Mouse (Mus musculus) hindbrain, embryonic 12.5 days (tissue): Measurements from ENCODE around the gene Pde4b. TPM values are rescaled to one million over a fixed set of nuclear protein-coding genes. Genes with fewer than 3 reads are reported as not detected.
"Not testable (repeated sequence)": the region's sequence is repeated elsewhere in the genome, so short reads cannot be mapped to it uniquely, and the experiment has no call there.

ENCODE experiments used
- ATAC-seq: fragments of 200-750 bp; cut with Nextera tagmentation; 2 replicates; pipeline ENCODE4 v1.8.0; 2017; ENCODE audit warnings: moderate TSS enrichment; ENCODE audit not compliant: low FRiP score
- H3K27ac ChIP-seq: fragments of 300-500 bp; sonication (generic); 2 replicates; pipeline ENCODE4 v1.5.1; 2016; ENCODE audit warnings: mild to moderate bottlenecking
- H3K27me3 ChIP-seq: fragments of 300-500 bp; sonication (generic); 2 replicates; pipeline ENCODE4 v1.6.1; 2016; ENCODE audit warnings: mild to moderate bottlenecking
- H3K36me3 ChIP-seq: fragments of 300-500 bp; sonication (generic); 2 replicates; pipeline ENCODE4 v1.6.1; 2016; ENCODE audit warnings: mild to moderate bottlenecking
- H3K4me1 ChIP-seq: fragments of 300-500 bp; sonication (generic); 2 replicates; pipeline ENCODE4 v1.6.1; 2016
- H3K4me2 ChIP-seq: fragments of 300-500 bp; sonication (generic); replicated peaks from 2 replicates; pipeline ENCODE4 v1.6.1; 2016; ENCODE audit warnings: mild to moderate bottlenecking
- H3K4me3 ChIP-seq: fragments of 300-500 bp; sonication (generic); 2 replicates; pipeline ENCODE4 v1.5.1; 2016; ENCODE audit warnings: mild to moderate bottlenecking
- H3K9ac ChIP-seq: fragments of 300-500 bp; sonication (generic); 2 replicates; pipeline ENCODE4 v1.6.1; 2016; ENCODE audit warnings: mild to moderate bottlenecking, moderate library complexity
- H3K9me3 ChIP-seq: fragments of 300-500 bp; sonication (generic); replicated peaks from 2 replicates; pipeline ENCODE4 v1.6.1; 2016; ENCODE audit warnings: mild to moderate bottlenecking
- WGBS: fragments of 180-500 bp; shearing (Covaris S2); methylation state at CpG from one replicate; pipeline ENCODE4 v1.1.7; 2016; 5-methylcytosine and 5-hydroxymethylcytosine counted together
- polyA plus RNA-seq: library from polyadenylated mRNA; unstranded; fragments of >200 nt; fragmentation: Nextera tagmentation; extraction: Ambion mirVana; gene quantifications from 2 replicates; pipeline ENCODE4 v1.2.1, GENCODE M21; 2016

The Pde4b gene
- polyA plus RNA-seq: 12.5 and 13.6 TPM in 2 replicates

DNA sequence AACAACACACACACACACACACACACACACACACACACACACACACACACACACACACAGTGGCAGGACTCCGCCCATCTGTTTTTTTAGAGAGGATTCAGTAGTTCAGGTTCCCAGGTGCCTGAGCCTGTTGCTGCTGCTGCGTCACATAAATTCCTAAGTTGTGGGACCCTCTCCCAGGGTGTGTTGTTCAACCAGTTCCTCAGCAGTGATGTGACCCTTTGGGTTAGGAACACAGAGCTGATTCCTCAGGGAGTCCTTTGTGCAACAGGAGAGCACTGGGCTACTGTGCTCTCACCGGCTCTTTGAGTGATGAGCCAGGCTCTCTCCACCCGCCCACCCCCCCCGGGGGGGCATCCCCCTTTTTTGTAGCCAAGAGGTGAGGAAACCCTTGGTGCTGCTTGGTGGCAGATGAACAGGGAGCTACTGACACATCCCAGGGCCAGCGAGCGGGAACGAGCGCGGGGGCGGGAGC, at the start of gene Pde4b:
Gene Pde4b, plus strand, starts transcription at position 453 of the 475 bp plus-strand sequence.
- no peaks in the 10 kb centered on the region for H3K9me3 ChIP-seq
- WGBS: 7% methylated on average over 11 of the region's 11 CpGs
- H3K4me2 ChIP-seq: peak within 1 kb of the TSS; percentile 99
- ATAC-seq: peak; percentile 75
- H3K27ac ChIP-seq: no peak within 1 kb of the TSS
- peak within 1 kb of the TSS; percentile 67 for H3K9ac ChIP-seq
- H3K4me1 ChIP-seq: peaks cover 11% of the 10 kb centered on the region; the same call in 1 of the 2 replicates
- H3K27me3 ChIP-seq: peaks cover 41% of the 10 kb centered on the region
- no peaks in the 10 kb centered on the region for H3K36me3 ChIP-seq
- H3K4me3 ChIP-seq: peak within 1 kb of the TSS; percentile 62

DNA sequence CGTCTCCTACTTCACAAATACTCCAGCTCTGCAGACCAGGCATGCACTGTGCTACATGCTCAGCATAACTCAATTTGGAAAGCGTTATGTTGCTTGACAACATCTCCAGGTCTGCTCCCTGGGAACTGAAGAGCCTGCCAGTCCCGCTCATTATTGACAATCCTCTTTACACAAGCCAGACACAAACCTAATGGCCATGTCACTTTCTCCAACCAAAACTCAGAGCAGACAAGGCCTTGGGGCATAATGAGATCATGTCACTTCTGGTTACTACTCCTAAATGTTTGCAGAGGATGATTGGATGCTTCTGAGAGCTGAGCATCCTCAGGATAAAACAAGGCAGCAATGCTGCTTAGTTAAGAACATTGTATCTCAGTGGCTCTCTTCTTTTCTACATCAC, 47.2 kb upstream of the Pde4b start:
- H3K27ac ChIP-seq: no peak overlapping the region
- H3K27me3 ChIP-seq: no peaks in the 10 kb centered on the region
- no peak overlapping the region for H3K4me3 ChIP-seq
- no peaks in the 10 kb centered on the region for H3K36me3 ChIP-seq
- no peak for ATAC-seq
- H3K9ac ChIP-seq: no peak overlapping the region
- 79% methylated on average over 3 of the region's 3 CpGs for WGBS
- no peaks in the 10 kb centered on the region for H3K4me1 ChIP-seq
- no peak overlapping the region for H3K4me2 ChIP-seq
- H3K9me3 ChIP-seq: no peaks in the 10 kb centered on the region

DNA sequence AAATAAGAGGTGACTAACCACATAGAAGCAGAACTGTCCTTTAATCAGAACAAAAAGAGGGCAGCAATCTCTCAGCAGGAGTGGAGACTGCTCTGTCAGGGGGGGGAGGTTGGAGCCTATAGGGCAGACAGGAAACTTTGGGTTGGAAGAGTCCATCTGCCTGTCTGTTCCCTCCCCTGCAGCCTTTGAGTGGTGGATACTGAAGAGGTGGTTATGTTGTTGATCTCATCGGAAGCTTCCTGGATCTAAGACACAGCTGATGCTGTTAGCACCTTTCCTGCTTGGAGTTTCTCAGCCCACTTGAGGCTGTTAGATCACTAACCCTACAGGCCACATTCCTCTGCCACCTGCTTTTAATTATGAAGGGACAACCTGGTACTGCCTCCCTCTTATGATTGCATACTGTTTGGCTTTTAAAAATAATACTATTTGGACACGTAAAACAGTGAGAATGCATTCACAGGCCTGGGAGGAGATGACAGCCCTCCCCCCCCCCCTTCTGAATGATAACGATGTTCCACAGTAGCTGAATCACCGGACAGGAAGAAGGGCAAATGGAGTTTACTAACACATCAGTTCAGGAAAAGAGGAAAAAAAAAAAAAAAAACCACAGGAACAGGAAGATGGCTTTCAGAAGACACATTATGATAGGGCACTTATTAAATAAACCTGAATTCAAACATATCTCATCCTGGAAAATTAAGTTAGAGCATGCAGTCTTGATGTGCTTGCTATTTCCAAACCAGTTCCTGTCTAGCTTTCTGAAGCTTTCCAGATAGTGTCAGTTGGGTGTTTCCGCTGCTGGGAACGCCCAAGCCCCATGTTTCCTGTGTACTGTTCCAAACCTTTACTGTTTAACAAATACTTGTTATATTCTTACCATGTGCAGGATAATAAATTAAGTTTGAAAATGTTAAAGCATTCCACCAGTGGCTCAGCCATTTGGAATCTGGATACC, 41.9 kb upstream of the Pde4b start:
- no peaks in the 10 kb centered on the region for H3K36me3 ChIP-seq
- no peaks in the 10 kb centered on the region for H3K4me1 ChIP-seq
- no peaks in the 10 kb centered on the region for H3K9me3 ChIP-seq
- H3K4me2 ChIP-seq: no peak overlapping the region
- no peaks in the 10 kb centered on the region for H3K27me3 ChIP-seq
- H3K27ac ChIP-seq: no peak overlapping the region
- no peak for ATAC-seq
- WGBS: 73% methylated on average over 6 of the region's 6 CpGs
- no peak overlapping the region for H3K9ac ChIP-seq
- no peak overlapping the region for H3K4me3 ChIP-seq

DNA sequence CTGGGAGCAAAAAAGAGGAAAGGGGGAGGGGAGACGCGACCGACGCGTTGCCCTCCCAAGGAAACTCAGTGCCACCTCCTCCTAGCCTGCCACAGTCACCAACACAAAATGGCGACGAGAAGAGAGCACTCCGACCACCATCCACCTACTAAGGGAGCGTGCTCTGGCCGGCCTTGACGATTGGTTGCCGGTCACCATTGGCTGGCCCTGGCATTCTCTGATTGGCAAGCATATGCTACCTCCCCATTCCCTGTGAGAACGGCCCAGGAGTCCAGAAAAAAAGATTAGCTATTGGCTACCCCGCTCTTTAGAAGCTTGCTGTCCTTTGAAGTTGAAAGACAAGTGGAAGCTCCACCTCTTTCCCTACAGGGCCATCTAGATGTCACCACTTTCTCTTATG, 38.0 kb upstream of the Pde4b start:
- H3K4me2 ChIP-seq, H3K9ac ChIP-seq, H3K9me3 ChIP-seq, H3K27ac ChIP-seq, H3K4me3 ChIP-seq, ATAC-seq, H3K4me1 ChIP-seq, H3K27me3 ChIP-seq, H3K36me3 ChIP-seq: not testable (repeated sequence)
- WGBS: 93% methylated on average over 14 of the region's 14 CpGs

DNA sequence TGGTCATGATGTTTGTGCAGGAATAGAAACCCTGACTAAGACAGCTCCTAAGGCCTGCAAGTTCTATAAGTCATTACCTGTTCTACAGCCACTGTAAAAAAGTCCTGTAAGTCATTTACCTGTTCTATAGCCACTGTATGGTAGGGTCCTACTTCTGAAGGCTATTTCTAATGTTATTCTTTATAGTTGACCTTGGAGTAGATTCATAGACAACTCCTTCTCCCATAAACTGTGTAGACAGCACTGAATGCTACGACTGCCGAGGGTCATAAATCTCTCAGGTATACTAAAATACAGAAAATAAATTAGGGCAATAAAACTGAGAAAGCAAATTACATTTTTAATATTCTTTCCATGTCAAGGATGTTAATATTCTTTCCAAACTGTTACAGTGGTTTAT, 26.0 kb upstream of the Pde4b start:
- Histone ChIP-seq H3K4me2 (no peak overlapping the region), H3K9ac (no peak overlapping the region), H3K27ac (no peak overlapping the region), H3K4me3 (no peak overlapping the region), H3K27me3 (no peaks in the 10 kb centered on the region), H3K9me3 (no peaks in the 10 kb centered on the region), H3K36me3 (no peaks in the 10 kb centered on the region), H3K4me1 (no peaks in the 10 kb centered on the region)
- WGBS: 94% methylated on average over 2 of the region's 2 CpGs
- no peak for ATAC-seq

DNA sequence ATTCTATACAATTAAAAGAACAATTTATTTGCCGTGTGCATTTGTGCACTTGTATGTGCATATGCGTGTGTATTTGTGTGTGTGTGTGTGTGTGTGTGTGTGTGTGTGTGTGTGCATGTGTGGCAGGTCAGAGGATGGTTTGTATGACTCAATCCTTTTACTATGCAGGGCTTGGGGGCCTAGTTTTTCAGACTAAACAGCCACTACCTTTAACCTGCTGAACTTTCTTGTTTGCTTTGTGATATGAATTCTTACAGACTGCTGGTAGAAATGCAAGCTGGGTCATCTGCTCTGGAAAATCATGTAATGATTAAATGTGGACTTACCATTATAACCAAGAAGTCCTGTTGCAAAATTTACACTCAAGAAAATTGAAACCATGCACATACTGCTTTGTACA, 18.0 kb upstream of the Pde4b start:
- Histone ChIP-seq H3K4me1 (no peaks in the 10 kb centered on the region), H3K4me2 (no peak overlapping the region), H3K36me3 (no peaks in the 10 kb centered on the region), H3K4me3 (no peak overlapping the region), H3K9me3 (no peaks in the 10 kb centered on the region), H3K9ac (no peak overlapping the region), H3K27me3 (no peaks in the 10 kb centered on the region), H3K27ac (no peak overlapping the region)
- 82% methylated on average over 2 of the region's 2 CpGs for WGBS
- no peak for ATAC-seq

DNA sequence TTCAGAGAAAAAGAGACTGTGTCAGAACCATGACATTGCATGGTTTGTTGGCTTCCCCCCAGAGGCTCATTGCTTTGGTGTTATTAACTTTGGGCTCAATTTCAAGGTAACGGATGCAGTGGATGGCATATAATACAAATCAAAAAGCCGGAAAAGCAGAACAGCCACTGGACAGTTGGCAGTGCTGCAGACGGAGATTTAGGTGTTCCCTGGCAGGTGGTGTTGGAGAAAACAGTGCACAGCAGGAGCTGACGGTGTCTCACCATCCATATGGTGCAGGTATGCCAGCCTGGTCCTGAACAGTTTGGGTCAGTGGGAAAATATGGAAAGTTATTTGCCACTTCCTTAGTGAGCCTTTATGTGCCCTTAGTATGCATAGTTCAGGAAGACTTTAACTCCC, 1.0 kb upstream of the Pde4b start:
- no peak overlapping the region for H3K27ac ChIP-seq
- no peak for ATAC-seq
- H3K4me1 ChIP-seq: peaks cover 11% of the 10 kb centered on the region; the same call in 1 of the 2 replicates
- no peaks in the 10 kb centered on the region for H3K9me3 ChIP-seq
- no peaks in the 10 kb centered on the region for H3K36me3 ChIP-seq
- no peak overlapping the region for H3K4me3 ChIP-seq
- no peak overlapping the region for H3K9ac ChIP-seq
- peaks cover 41% of the 10 kb centered on the region for H3K27me3 ChIP-seq
- H3K4me2 ChIP-seq: no peak overlapping the region
- 80% methylated on average over 4 of the region's 4 CpGs for WGBS

DNA sequence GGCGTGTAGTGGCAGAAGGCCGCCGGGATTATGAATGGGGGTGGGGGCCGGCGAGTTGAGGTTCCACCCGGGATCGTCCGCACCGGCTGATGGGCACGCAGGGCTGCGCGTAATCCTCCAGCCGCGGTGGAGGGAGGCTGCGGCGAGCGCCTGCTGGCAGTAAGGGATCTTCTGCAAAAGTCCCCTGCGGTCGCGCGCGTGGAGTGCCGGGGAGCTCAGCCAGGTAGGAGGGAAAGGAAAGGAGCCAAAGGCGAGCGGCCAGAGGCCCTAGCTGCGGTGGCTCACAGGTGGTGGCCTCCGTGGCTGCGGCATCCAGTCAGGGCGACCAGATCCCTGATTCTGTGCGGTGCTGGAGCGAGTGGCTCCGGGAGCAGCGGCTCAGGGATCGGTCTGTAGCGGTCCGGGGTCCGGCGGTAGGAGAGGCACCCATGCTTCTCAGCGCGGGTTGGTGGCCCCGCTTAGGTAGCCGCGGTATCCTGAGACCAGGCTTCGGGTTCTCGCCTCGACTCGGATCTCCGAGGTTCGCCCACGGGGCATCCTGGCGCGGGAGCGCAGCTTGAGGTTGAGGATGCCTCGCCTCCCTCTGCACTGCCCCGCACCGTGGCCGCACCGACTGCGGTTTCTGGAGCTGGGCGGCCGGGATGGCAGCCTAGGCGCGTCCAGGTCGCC, 357 bp downstream of the Pde4b start:
- Histone ChIP-seq H3K9me3 (no peaks in the 10 kb centered on the region), H3K4me3 (peak overlapping the region; percentile 62), H3K4me2 (peak overlapping the region; percentile 99), H3K27me3 (peaks cover 41% of the 10 kb centered on the region), H3K27ac (no peak overlapping the region), H3K36me3 (no peaks in the 10 kb centered on the region), H3K9ac (peak overlapping the region; percentile 67), H3K4me1 (peaks cover 11% of the 10 kb centered on the region; the same call in 1 of the 2 replicates)
- ATAC-seq: peak; percentile 88
- under 1% methylated on average over 64 of the region's 64 CpGs for WGBS

DNA sequence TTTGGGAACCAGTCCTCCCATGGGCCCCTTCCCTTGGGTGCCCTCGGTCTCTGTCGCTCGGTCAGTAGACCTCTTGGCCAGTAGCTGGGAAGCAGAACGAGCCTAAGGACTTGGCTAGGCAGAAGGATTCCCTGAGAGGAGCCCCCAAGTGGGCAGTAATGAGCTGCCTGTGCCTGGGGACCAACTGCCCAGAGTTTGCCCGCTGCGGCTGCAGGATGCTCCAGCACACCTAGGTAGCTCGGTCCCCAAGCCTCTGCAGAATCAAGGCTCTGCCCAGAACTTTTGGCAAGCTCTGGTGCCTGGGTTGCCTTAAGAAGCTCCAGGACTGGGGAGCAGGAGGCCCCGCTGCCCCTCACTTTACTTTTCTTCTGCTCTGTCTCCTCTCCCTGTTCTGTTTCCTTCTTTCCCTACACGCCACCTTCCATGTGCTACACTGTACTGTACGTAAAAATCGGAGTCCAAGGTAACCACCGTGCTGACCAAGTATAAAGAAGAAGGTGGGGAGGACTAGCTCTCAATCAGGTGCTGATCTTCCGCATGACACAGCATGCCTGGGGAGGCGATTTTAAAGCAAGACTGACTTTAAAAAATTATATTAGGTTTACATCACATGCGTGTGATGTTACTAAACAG, 1.0 kb downstream of the Pde4b start:
- no peaks in the 10 kb centered on the region for H3K9me3 ChIP-seq
- peak; percentile 76 for ATAC-seq
- no peak overlapping the region for H3K27ac ChIP-seq
- 27% methylated on average over 15 of the region's 15 CpGs for WGBS
- H3K36me3 ChIP-seq: no peaks in the 10 kb centered on the region
- H3K27me3 ChIP-seq: peaks cover 41% of the 10 kb centered on the region
- H3K4me2 ChIP-seq: peak overlapping the region; percentile 99
- peak overlapping the region; percentile 67 for H3K9ac ChIP-seq
- peak overlapping the region; percentile 62 for H3K4me3 ChIP-seq
- peaks cover 11% of the 10 kb centered on the region; the same call in 1 of the 2 replicates for H3K4me1 ChIP-seq

DNA sequence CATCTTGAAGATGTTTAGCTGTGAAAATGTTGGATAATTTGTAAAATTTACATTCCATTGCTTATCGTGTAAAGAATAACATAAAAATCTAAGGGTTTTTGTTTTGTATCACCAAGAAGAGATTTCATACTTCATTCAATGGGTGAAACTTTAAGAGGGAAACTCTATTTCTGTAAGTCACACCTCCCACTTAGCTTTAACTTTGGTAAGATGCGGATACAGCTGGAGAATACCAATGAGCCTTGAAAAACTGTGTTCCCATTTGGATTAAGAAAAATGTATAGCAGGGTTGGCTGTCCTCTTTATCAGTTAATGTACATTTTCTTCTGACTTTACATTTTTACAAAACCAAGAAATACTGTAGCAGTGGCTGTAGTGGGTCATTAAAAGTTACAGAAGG, 8.5 kb downstream of the Pde4b start:
- Histone ChIP-seq H3K36me3 (no peaks in the 10 kb centered on the region), H3K9me3 (no peaks in the 10 kb centered on the region), H3K27me3 (no peaks in the 10 kb centered on the region), H3K9ac (no peak overlapping the region), H3K4me2 (no peak overlapping the region), H3K27ac (no peak overlapping the region), H3K4me1 (no peaks in the 10 kb centered on the region), H3K4me3 (no peak overlapping the region)
- WGBS: 94% methylated on average over 2 of the region's 2 CpGs
- ATAC-seq: no peak

DNA sequence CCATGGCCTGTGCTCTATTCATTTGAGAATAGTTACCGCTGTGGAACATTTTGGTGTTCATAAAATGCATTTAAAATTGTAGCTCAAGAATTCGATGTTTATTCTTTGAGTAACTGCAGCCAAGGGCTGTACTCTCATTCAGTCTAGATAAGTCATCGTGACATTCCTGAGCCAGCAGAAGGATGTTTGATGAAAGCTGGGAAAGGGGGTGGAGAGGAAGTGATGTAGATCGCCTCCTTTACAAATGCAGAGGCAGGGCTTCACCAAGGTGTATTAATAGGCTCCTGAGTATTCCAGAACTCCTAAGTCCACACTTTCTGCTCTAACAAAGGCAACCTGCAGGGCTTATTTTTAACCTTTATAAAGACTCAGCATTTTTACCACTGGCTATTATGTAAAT, 14.9 kb downstream of the Pde4b start:
- 84% methylated on average over 4 of the region's 4 CpGs for WGBS
- no peak for ATAC-seq

DNA sequence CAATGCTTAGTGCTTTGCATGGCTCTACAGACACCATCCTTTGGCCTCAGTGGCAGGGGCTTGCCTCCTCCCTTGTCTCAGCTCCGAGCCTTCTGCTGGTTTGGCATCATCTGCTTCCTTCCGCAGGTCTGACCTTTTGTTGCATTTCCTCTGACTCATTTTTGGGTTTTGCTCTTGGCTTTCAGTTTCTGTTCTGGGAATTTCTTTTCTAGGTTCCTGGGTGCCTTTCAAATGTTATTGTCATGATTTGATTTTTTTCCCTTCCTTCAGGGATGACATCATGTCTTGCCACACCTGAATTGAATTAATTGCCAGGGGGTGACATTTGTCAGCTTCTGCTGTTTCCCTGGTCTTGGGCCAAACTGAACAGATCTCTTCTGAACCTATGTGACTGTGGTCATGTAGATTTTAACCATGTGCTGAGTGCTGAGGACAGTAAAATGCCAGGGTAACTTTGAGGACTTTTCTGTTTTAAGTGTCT, 17.2 kb downstream of the Pde4b start:
- H3K4me1 ChIP-seq: no peaks in the 10 kb centered on the region
- H3K9ac ChIP-seq: no peak overlapping the region
- no peaks in the 10 kb centered on the region for H3K9me3 ChIP-seq
- H3K4me2 ChIP-seq: no peak overlapping the region
- H3K36me3 ChIP-seq: no peaks in the 10 kb centered on the region
- no peak for ATAC-seq
- no peak overlapping the region for H3K4me3 ChIP-seq
- 84% methylated on average over 2 of the region's 2 CpGs for WGBS
- H3K27ac ChIP-seq: no peak overlapping the region
- H3K27me3 ChIP-seq: no peaks in the 10 kb centered on the region

More for the DNA sequence above, 14.9 kb downstream of the Pde4b start:
- Histone ChIP-seq H3K9me3 (no peaks in the 10 kb centered on the region), H3K27me3 (no peaks in the 10 kb centered on the region), H3K4me3 (no peak overlapping the region), H3K36me3 (no peaks in the 10 kb centered on the region), H3K9ac (no peak overlapping the region), H3K27ac (no peak overlapping the region), H3K4me1 (no peaks in the 10 kb centered on the region), H3K4me2 (no peak overlapping the region)
